Mouse (Mus musculus) cerebellum, adult 2 months (tissue): ENCODE results near the gene Veph1. TPM values are rescaled to one million over a fixed set of nuclear protein-coding genes. Genes with fewer than 3 reads are reported as not detected.

Experiments used
- DNase-seq, 2 experiments: peaks; one replicate each; pipeline ENCODE4 v3.0.0; 2021
- H3K27ac ChIP-seq: fragments of 200-500 bp; 2 replicates; pipeline ENCODE4 v1.5.1; 2012; ENCODE audit warnings: low read length, control low read depth, inconsistent platforms; ENCODE audit not compliant: insufficient read depth
- H3K27me3 ChIP-seq: fragments of 200-500 bp; 2 replicates; pipeline ENCODE4 v1.6.1; 2012; ENCODE audit warnings: inconsistent platforms, mild to moderate bottlenecking, low read length, moderate library complexity; ENCODE audit not compliant: control insufficient read depth, insufficient read depth
- H3K4me1 ChIP-seq: fragments of 200-500 bp; 2 replicates; pipeline ENCODE4 v1.6.1; 2011; ENCODE audit warnings: low read length; ENCODE audit not compliant: control insufficient read depth, insufficient read depth
- H3K4me3 ChIP-seq: fragments of 200-500 bp; replicated peaks from 2 replicates; pipeline ENCODE3; 2011; ENCODE audit warnings: mild to moderate bottlenecking, low read depth, low read length, control low read depth; ENCODE audit not compliant: insufficient read depth
- CTCF ChIP-seq: fragments of 200-500 bp; IDR thresholded peaks from 2 replicates; pipeline ENCODE4 v1.5.1; 2011; ENCODE audit warnings: low read depth, mild to moderate bottlenecking, control low read depth, low read length, moderate library complexity, borderline replicate concordance; ENCODE audit not compliant: insufficient read depth
- POLR2A ChIP-seq: fragments of 200-500 bp; IDR thresholded peaks from 2 replicates; pipeline ENCODE4 v1.6.1; 2011; ENCODE audit warnings: low read length, control low read depth, borderline replicate concordance; ENCODE audit not compliant: insufficient read depth
- WGBS: fragments of 180-500 bp; shearing (Covaris S2); methylation state at CpG from one replicate; pipeline ENCODE4 v1.1.7; 2018; 5-methylcytosine and 5-hydroxymethylcytosine counted together
- polyA plus RNA-seq: library from polyadenylated mRNA; depleted of rRNA; stranded (reverse); fragments of >200 nt; gene quantifications from 2 replicates; pipeline ENCODE4 v1.2.3, GENCODE M21; 2012

Veph1 gene
- polyA plus RNA-seq, 1 experiment: 0.08 TPM

- H3K4me3 ChIP-seq: no peak within 1 kb of the TSS
- no peak for DNase-seq
- H3K27me3 ChIP-seq: no peaks in the 10 kb centered on the region
- no peaks in the 10 kb centered on the region for H3K4me1 ChIP-seq
- 11% methylated on average over 20 of the region's 20 CpGs for WGBS
- H3K27ac ChIP-seq: no peak within 1 kb of the TSS
- no peak for TF ChIP-seq CTCF
- TF ChIP-seq POLR2A: no peak
Measured at GRCm38 (mm10) chr3:66219655-66220191, 76.9 kb downstream of the Veph1 start, which contains the start of gene Ptx3. TSS of gene Ptx3 (plus strand) at chr3:66219910.

- WGBS: 71% methylated on average over 8 of the region's 8 CpGs
- no peak for DNase-seq
- TF ChIP-seq CTCF (no peak), POLR2A (no peak)
Measured at GRCm38 (mm10) chr3:66215759-66216158, 80.9 kb downstream of the Veph1 start.

GRCm38 (mm10) chr3:66213524-66213923 is 83.1 kb downstream of the Veph1 start:
- 93% methylated on average over 1 of the region's 1 CpGs for WGBS
- no peak for DNase-seq
- Histone ChIP-seq H3K4me3 (no peak overlapping the region), H3K27ac (no peak overlapping the region), H3K4me1 (no peaks in the 10 kb centered on the region), H3K27me3 (no peaks in the 10 kb centered on the region)
- no peak for TF ChIP-seq POLR2A

More at GRCm38 (mm10) chr3:66215759-66216158, 80.9 kb downstream of the Veph1 start:
- Histone ChIP-seq H3K27me3 (no peaks in the 10 kb centered on the region), H3K27ac (no peak overlapping the region), H3K4me3 (no peak overlapping the region), H3K4me1 (no peaks in the 10 kb centered on the region)

DNA sequence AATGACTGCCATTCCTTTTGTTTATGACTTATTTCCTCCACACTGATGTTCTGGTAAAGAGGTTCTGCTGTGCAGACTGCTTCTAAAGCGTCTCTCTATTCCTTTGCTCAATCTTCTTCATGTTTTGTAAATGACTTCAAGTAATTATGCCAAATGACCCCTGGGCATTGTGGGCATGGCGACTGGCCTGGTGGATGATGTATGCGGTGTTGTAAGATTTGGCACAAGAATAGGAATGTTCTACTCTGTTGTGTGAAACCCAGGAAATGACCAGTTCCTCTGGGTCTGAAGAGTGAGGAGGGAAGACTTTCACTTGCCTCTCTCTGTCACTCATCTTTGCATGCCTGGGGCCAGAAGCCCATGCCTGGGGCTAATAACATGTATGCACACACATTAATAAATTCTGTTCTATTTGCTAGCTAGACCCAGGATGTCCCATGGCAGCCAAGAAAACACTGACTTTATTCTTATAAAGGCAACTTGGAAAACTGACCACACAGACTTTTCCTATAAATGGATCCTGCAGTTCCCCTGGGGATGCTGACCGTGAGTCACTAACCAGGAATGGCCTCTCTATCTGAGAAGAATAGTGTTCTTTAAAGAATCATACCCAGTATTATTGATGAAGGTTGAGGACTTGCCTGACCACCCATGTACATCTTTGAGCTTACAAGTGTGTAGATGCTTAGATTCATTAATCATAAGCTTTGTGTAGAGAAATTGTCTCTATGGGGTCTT is 87.6 kb downstream of the Veph1 start:
- H3K4me1 ChIP-seq: no peaks in the 10 kb centered on the region
- H3K4me3 ChIP-seq: no peak overlapping the region
- no peak overlapping the region for H3K27ac ChIP-seq
- no peak for TF ChIP-seq CTCF
- TF ChIP-seq POLR2A: no peak
- WGBS: 64% methylated on average over 4 of the region's 4 CpGs
- DNase-seq: no peak
- H3K27me3 ChIP-seq: no peaks in the 10 kb centered on the region

DNA sequence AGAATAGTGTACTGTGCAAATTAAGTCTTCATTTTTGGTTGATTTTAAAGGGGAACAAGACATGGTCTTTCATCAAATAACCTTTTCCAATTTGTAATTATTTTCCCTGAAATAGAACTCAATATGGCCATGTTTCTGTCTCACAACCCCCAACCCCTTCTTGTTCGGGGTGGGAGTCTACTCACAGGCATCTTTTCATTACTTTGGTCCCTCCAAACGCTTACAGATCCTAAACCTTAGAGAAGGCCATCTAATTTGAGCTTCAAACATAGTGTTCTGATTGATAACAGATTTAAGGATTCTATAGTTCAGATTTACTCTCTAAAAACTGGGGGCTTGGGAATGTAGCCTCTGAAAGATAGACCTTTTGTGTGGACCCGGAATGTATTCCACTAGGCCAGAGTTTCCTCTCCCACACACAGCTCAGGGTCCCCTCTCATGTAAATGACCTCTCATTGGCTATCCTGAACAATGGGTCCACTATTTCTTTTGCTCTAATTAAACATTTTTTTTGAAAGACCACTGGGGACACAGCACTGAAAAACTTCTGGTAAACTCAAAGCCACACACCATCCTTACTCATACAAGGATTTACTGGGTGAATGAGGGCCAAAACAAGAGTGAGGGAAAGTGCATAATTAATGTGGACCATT is 102.6 kb downstream of the Veph1 start:
- no peaks in the 10 kb centered on the region for H3K27me3 ChIP-seq
- no peak overlapping the region for H3K4me3 ChIP-seq
- 69% methylated on average over 3 of the region's 3 CpGs for WGBS
- H3K27ac ChIP-seq: no peak overlapping the region
- no peak for DNase-seq
- no peaks in the 10 kb centered on the region for H3K4me1 ChIP-seq
- no peak for TF ChIP-seq CTCF
- no peak for TF ChIP-seq POLR2A

- H3K27me3 ChIP-seq: no peaks in the 10 kb centered on the region
- DNase-seq: no peak
- WGBS: 50% methylated on average over 2 of the region's 2 CpGs
- TF ChIP-seq CTCF: no peak
- no peak for TF ChIP-seq POLR2A
- no peak overlapping the region for H3K4me3 ChIP-seq
- H3K27ac ChIP-seq: no peak overlapping the region
- H3K4me1 ChIP-seq: no peaks in the 10 kb centered on the region
Measured at GRCm38 (mm10) chr3:66179647-66180046, 117.0 kb downstream of the Veph1 start.

- Histone ChIP-seq H3K4me3 (no peak overlapping the region), H3K27me3 (no peaks in the 10 kb centered on the region), H3K4me1 (no peaks in the 10 kb centered on the region), H3K27ac (no peak overlapping the region)
- peak in 1 of 2 experiments; percentile 1 for DNase-seq
- TF ChIP-seq POLR2A (no peak), CTCF (no peak)
- 14% methylated on average over 5 of the region's 5 CpGs for WGBS
Measured at GRCm38 (mm10) chr3:66172907-66173306, 123.7 kb downstream of the Veph1 start.

- Histone ChIP-seq H3K4me1 (no peaks in the 10 kb centered on the region), H3K4me3 (no peak overlapping the region), H3K27me3 (no peaks in the 10 kb centered on the region), H3K27ac (no peak overlapping the region)
- no peak for DNase-seq
- no peak for TF ChIP-seq POLR2A
- TF ChIP-seq CTCF: no peak
- WGBS: 19% methylated on average over 3 of the region's 3 CpGs
Measured at GRCm38 (mm10) chr3:66169873-66170538, 126.6 kb downstream of the Veph1 start.
